Mouse (Mus musculus) WW6 (cell line): ENCODE data around the gene Epha4.

Experiments
- DNase-seq: peaks from one replicate; pipeline ENCODE4 v3.0.0-alpha.2; 2013; ENCODE audit warnings: low read depth, low spot score

Gene Epha4

GRCm38 (mm10) chr1:77514963-77515650, at the start of gene Epha4:
Gene Epha4, minus strand, starts transcription at chr1:77515088.
- peak; percentile 68 for DNase-seq

GRCm38 (mm10) chr1:77556199-77556598, 41.3 kb upstream of the Epha4 start:
- no peak for DNase-seq

- no peak for DNase-seq
Observed at GRCm38 (mm10) chr1:77551927-77552326, 37.0 kb upstream of the Epha4 start.

GRCm38 (mm10) chr1:77545722-77546121, 30.8 kb upstream of the Epha4 start:
- no peak for DNase-seq

GRCm38 (mm10) chr1:77545035-77545434, 30.1 kb upstream of the Epha4 start:
- DNase-seq, result no peak

- no peak for DNase-seq
Observed at GRCm38 (mm10) chr1:77544279-77544678, 29.4 kb upstream of the Epha4 start.

- DNase-seq, result no peak
Observed at GRCm38 (mm10) chr1:77539945-77540344, 25.1 kb upstream of the Epha4 start.

- DNase-seq, result no peak
Observed at GRCm38 (mm10) chr1:77538559-77538958, 23.7 kb upstream of the Epha4 start.

GRCm38 (mm10) chr1:77535905-77536304, 21.0 kb upstream of the Epha4 start:
- DNase-seq, result no peak

- no peak for DNase-seq
Observed at GRCm38 (mm10) chr1:77532576-77533183, 17.8 kb upstream of the Epha4 start.

GRCm38 (mm10) chr1:77531934-77532575, 17.2 kb upstream of the Epha4 start:
- DNase-seq, result no peak

- DNase-seq, result no peak
Observed at GRCm38 (mm10) chr1:77525082-77525481, 10.2 kb upstream of the Epha4 start.

- DNase-seq, result no peak
Observed at GRCm38 (mm10) chr1:77523354-77523753, 8.5 kb upstream of the Epha4 start.

GRCm38 (mm10) chr1:77521640-77522539, 7.0 kb upstream of the Epha4 start:
- no peak for DNase-seq

- DNase-seq, result no peak
Observed at GRCm38 (mm10) chr1:77518715-77519114, 3.8 kb upstream of the Epha4 start.

GRCm38 (mm10) chr1:77516203-77516991, 1.5 kb upstream of the Epha4 start:
- DNase-seq, result peak; percentile 81

GRCm38 (mm10) chr1:77515651-77515981, 728 bp upstream of the Epha4 start:
- DNase-seq, result no peak

- no peak for DNase-seq
Observed at GRCm38 (mm10) chr1:77514325-77514962, 444 bp downstream of the Epha4 start.

GRCm38 (mm10) chr1:77513959-77514324, 946 bp downstream of the Epha4 start:
- no peak for DNase-seq

- no peak for DNase-seq
Observed at GRCm38 (mm10) chr1:77513411-77513941, 1.4 kb downstream of the Epha4 start.
